Mouse (Mus musculus) left cerebral cortex, postnatal 25 days (tissue): ENCODE data around the gene Ppdpf. TPM values are rescaled to one million over a fixed set of nuclear protein-coding genes. Genes with fewer than 3 reads are reported as not detected.

Source experiments
- total RNA-seq, 2 experiments: library from RNA; stranded (reverse); gene quantifications; 2 replicates each; pipeline ENCODE4 v1.2.3; 2021

Ppdpf gene
- total RNA-seq, 2 experiments from 2014 or later = 95.9 to 97.3 TPM

Other genes with a start within 250 kb of the Ppdpf start
- 10 to 100 TPM; 36.0 to 37.9 TPM for gene Nkain4, start 232.5 kb upstream of the Ppdpf start, total RNA-seq
- gene Arfgap1, start 220.0 kb upstream of the Ppdpf start, total RNA-seq = 100 to 1,000 TPM; 139 to 147 TPM
- gene Col20a1, start 200.7 kb upstream of the Ppdpf start, total RNA-seq = 1 to 10 TPM; 1.2 to 2.0 TPM
- 10 to 100 TPM; 31.2 to 38.2 TPM for gene Chrna4, start 143.7 kb upstream of the Ppdpf start, total RNA-seq
- gene Kcnq2, start 51.9 kb upstream of the Ppdpf start, total RNA-seq = 100 to 1,000 TPM; 227 to 240 TPM
- gene Eef1a2, start 30.2 kb upstream of the Ppdpf start, total RNA-seq = 1,000 to 10,000 TPM; 1,322 to 1,385 TPM
- gene Ptk6, start 15.5 kb downstream of the Ppdpf start, total RNA-seq = under 1 TPM in 1 of 2 experiments, not detected in 1; 0.09 TPM
- under 1 TPM in 1 of 2 experiments, not detected in 1; 0.21 TPM for gene Srms, start 25.9 kb downstream of the Ppdpf start, total RNA-seq
- under 1 TPM in 1 of 2 experiments, not detected in 1; 0.30 TPM for gene Fndc11, start 32.8 kb downstream of the Ppdpf start, total RNA-seq
- 1 to 10 TPM; 2.2 to 2.5 TPM for gene Helz2, start 54.8 kb downstream of the Ppdpf start, total RNA-seq
- gene Gmeb2, start 100.8 kb downstream of the Ppdpf start, total RNA-seq = 10 to 100 TPM; 21.3 to 23.9 TPM
- gene Stmn3, start 127.3 kb downstream of the Ppdpf start, total RNA-seq = 100 to 1,000 TPM; 631 to 689 TPM
- 10 to 100 TPM; 29.8 to 34.9 TPM for gene Rtel1, start 132.5 kb downstream of the Ppdpf start, total RNA-seq
- gene Zgpat, start 177.7 kb downstream of the Ppdpf start, total RNA-seq = 10 to 100 TPM; 64.8 to 68.0 TPM
- 10 to 100 TPM; 39.5 to 41.4 TPM for gene Arfrp1, start 178.2 kb downstream of the Ppdpf start, total RNA-seq
- 10 to 100 TPM; 35.8 to 39.1 TPM for gene Lime1, start 192.8 kb downstream of the Ppdpf start, total RNA-seq